Mouse (Mus musculus): ENCODE measurements around the gene CK137956. TPM values are rescaled to one million over a fixed set of nuclear protein-coding genes. Genes with fewer than 3 reads are reported as not detected.

Gene CK137956
- polyA plus RNA-seq, 1 experiment from 2014 or later: not detected

DNA sequence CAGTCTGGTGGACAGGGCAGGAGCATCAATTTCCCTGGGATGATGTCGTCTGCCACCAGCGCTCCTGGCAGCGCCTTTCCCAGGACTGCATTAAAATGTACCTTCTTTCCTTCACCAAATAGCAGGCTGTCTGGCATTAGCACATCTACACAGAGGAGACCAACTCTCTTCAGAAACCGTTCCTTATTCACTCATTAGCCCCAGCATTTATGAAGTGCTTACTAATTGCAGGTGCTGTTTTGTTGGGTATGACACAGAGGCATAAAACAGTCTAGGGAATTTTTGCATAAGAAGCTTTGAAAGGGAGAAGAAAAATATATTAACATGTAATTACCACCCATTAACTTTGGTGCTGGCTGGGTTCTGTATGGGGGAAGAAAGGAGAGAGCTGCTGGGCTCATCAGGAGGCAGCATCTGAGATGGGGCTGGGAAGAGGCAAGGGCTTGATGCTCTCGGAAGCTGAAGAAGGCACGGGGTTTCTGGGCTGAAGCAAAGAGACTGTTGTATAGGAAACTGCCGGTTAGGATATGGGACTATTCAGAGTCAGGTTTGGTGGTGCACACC lies 69.8 kb downstream of the CK137956 start:
- Histone ChIP-seq H3K9ac (no peak overlapping the region), H3K27ac (no peak overlapping the region), H3K36me3 (no peaks in the 10 kb centered on the region), H3K4me3 (replicated peaks) (no peak overlapping the region), H3K9me3 (no peaks in the 10 kb centered on the region), H3K4me1 (no peaks in the 10 kb centered on the region), H3K4me2 (no peak overlapping the region), H3K27me3 (replicated peaks) (no peaks in the 10 kb centered on the region)
- ATAC-seq (ENCODE audit: insufficient read depth, low FRiP score, low read depth): no peak
- WGBS: 73% methylated on average over 7 of the region's 7 CpGs

DNA sequence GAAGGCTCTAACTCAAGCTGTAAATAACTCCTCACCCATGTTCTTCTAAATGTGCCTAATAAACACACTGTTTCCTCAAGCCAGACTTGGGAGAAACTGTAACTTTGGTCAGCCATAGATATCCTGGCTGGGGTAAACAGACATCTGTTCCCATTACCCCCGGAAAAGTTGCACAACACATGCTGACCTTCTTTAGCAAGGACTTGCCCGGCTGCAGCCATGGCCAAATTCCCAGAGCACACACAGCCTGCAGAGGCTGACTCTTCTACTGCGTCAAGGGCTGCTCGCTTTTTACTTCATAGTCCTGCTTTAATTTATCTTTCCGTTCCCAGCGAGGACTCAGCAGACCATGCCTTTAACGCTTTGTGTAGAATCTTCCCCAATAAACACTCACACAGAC lies 81.7 kb downstream of the CK137956 start:
- no peaks in the 10 kb centered on the region for H3K36me3 ChIP-seq
- no peaks in the 10 kb centered on the region for H3K9me3 ChIP-seq
- H3K4me3 ChIP-seq (replicated peaks): no peak overlapping the region
- no peak overlapping the region for H3K27ac ChIP-seq
- H3K4me2 ChIP-seq: no peak overlapping the region
- WGBS: 73% methylated on average over 7 of the region's 7 CpGs
- H3K27me3 ChIP-seq (replicated peaks): no peaks in the 10 kb centered on the region
- no peak for ATAC-seq (ENCODE audit: insufficient read depth, low FRiP score, low read depth)
- H3K9ac ChIP-seq: no peak overlapping the region
- no peaks in the 10 kb centered on the region for H3K4me1 ChIP-seq

- Histone ChIP-seq H3K4me2 (no peak overlapping the region), H3K36me3 (no peaks in the 10 kb centered on the region), H3K9ac (no peak overlapping the region), H3K9me3 (no peaks in the 10 kb centered on the region), H3K4me1 (no peaks in the 10 kb centered on the region), H3K27ac (no peak overlapping the region), H3K4me3 (replicated peaks) (no peak overlapping the region), H3K27me3 (replicated peaks) (no peaks in the 10 kb centered on the region)
- WGBS: 89% methylated on average over 8 of the region's 8 CpGs
- ATAC-seq (ENCODE audit: insufficient read depth, low FRiP score, low read depth): no peak
Observed at GRCm38 (mm10) chr4:127878966-127879365, 91.8 kb downstream of the CK137956 start.

Other genes with a start within 250 kb of the CK137956 start
- 0.23 and 0.32 TPM in 2 replicates for gene Csmd2, start 16.9 kb upstream of the CK137956 start, polyA plus RNA-seq (2015; fragmentation: Nextera tagmentation; extraction: Ambion mirVana)